Mouse (Mus musculus): ENCODE measurements around the gene Npas1. TPM values are rescaled to one million over a fixed set of nuclear protein-coding genes. Genes with fewer than 3 reads are reported as not detected.

The Npas1 gene
- polyA plus RNA-seq, 1 experiment: 0.28 TPM

GRCm38 (mm10) chr7:16418713-16419112 is 58.8 kb downstream of the Npas1 start:
- Histone ChIP-seq H3K4me3 (ENCODE audit: control insufficient read depth, insufficient read depth, low read length) (no peak overlapping the region), H3K36me3 (ENCODE audit: control insufficient read depth, insufficient read depth, low read length) (peaks cover 73% of the 10 kb centered on the region), H3K27me3 (ENCODE audit: control insufficient read depth, insufficient read depth, low read length) (no peaks in the 10 kb centered on the region), H3K27ac (ENCODE audit: control insufficient read depth, insufficient read depth, low read length) (no peak overlapping the region), H3K4me1 (replicated peaks; ENCODE audit: control insufficient read depth, insufficient read depth, low read length) (no peaks in the 10 kb centered on the region)
- no peak for DNase-seq
- TF ChIP-seq POLR2A (IDR thresholded peaks at IDR 0.05; ENCODE audit: control insufficient read depth, extremely low read depth, insufficient read depth, low read length, poor library complexity) (no peak), CTCF (IDR thresholded peaks at IDR 0.05; ENCODE audit: borderline replicate concordance, control insufficient read depth, extremely low read depth, insufficient read depth, low read length, poor library complexity) (no peak)
- WGBS: 93% methylated on average over 5 of the region's 5 CpGs

- Histone ChIP-seq H3K27me3 (ENCODE audit: control insufficient read depth, insufficient read depth, low read length) (no peaks in the 10 kb centered on the region), H3K27ac (ENCODE audit: control insufficient read depth, insufficient read depth, low read length) (no peak overlapping the region), H3K4me3 (ENCODE audit: control insufficient read depth, insufficient read depth, low read length) (no peak overlapping the region), H3K4me1 (replicated peaks; ENCODE audit: control insufficient read depth, insufficient read depth, low read length) (no peaks in the 10 kb centered on the region), H3K36me3 (ENCODE audit: control insufficient read depth, insufficient read depth, low read length) (peaks cover 59% of the 10 kb centered on the region)
- WGBS: 90% methylated on average over 10 of the region's 10 CpGs
- DNase-seq: no peak
- TF ChIP-seq POLR2A (IDR thresholded peaks at IDR 0.05; ENCODE audit: control insufficient read depth, extremely low read depth, insufficient read depth, low read length, poor library complexity): no peak
- TF ChIP-seq CTCF (IDR thresholded peaks at IDR 0.05; ENCODE audit: borderline replicate concordance, control insufficient read depth, extremely low read depth, insufficient read depth, low read length, poor library complexity): no peak
Observed at GRCm38 (mm10) chr7:16417141-16417771, 60.3 kb downstream of the Npas1 start.

- H3K4me3 ChIP-seq (ENCODE audit: control insufficient read depth, insufficient read depth, low read length): no peak overlapping the region
- H3K27ac ChIP-seq (ENCODE audit: control insufficient read depth, insufficient read depth, low read length): peak overlapping the region; percentile 38; the same call in 1 of the 2 replicates
- DNase-seq: no peak
- no peaks in the 10 kb centered on the region for H3K4me1 ChIP-seq (replicated peaks; ENCODE audit: control insufficient read depth, insufficient read depth, low read length)
- TF ChIP-seq CTCF (IDR thresholded peaks at IDR 0.05; ENCODE audit: borderline replicate concordance, control insufficient read depth, extremely low read depth, insufficient read depth, low read length, poor library complexity) (no peak), POLR2A (IDR thresholded peaks at IDR 0.05; ENCODE audit: control insufficient read depth, extremely low read depth, insufficient read depth, low read length, poor library complexity) (no peak)
- peaks cover 41% of the 10 kb centered on the region for H3K36me3 ChIP-seq (ENCODE audit: control insufficient read depth, insufficient read depth, low read length)
- 97% methylated on average over 3 of the region's 3 CpGs for WGBS
- H3K27me3 ChIP-seq (ENCODE audit: control insufficient read depth, insufficient read depth, low read length): no peaks in the 10 kb centered on the region
Observed at GRCm38 (mm10) chr7:16415426-16415825, 62.1 kb downstream of the Npas1 start.

- H3K27me3 ChIP-seq (ENCODE audit: control insufficient read depth, insufficient read depth, low read length): no peaks in the 10 kb centered on the region
- TF ChIP-seq CTCF (IDR thresholded peaks at IDR 0.05; ENCODE audit: borderline replicate concordance, control insufficient read depth, extremely low read depth, insufficient read depth, low read length, poor library complexity): no peak
- no peak for TF ChIP-seq POLR2A (IDR thresholded peaks at IDR 0.05; ENCODE audit: control insufficient read depth, extremely low read depth, insufficient read depth, low read length, poor library complexity)
- H3K36me3 ChIP-seq (ENCODE audit: control insufficient read depth, insufficient read depth, low read length): peaks cover 16% of the 10 kb centered on the region
- no peak overlapping the region for H3K27ac ChIP-seq (ENCODE audit: control insufficient read depth, insufficient read depth, low read length)
- no peak overlapping the region for H3K4me3 ChIP-seq (ENCODE audit: control insufficient read depth, insufficient read depth, low read length)
- no peaks in the 10 kb centered on the region for H3K4me1 ChIP-seq (replicated peaks; ENCODE audit: control insufficient read depth, insufficient read depth, low read length)
- 97% methylated on average over 2 of the region's 2 CpGs for WGBS
- DNase-seq: no peak
Observed at GRCm38 (mm10) chr7:16412930-16413329, 64.6 kb downstream of the Npas1 start.

GRCm38 (mm10) chr7:16412220-16412896 is 65.2 kb downstream of the Npas1 start:
- Histone ChIP-seq H3K36me3 (ENCODE audit: control insufficient read depth, insufficient read depth, low read length) (peaks cover 10% of the 10 kb centered on the region), H3K27me3 (ENCODE audit: control insufficient read depth, insufficient read depth, low read length) (no peaks in the 10 kb centered on the region), H3K27ac (ENCODE audit: control insufficient read depth, insufficient read depth, low read length) (no peak overlapping the region), H3K4me3 (ENCODE audit: control insufficient read depth, insufficient read depth, low read length) (no peak overlapping the region), H3K4me1 (replicated peaks; ENCODE audit: control insufficient read depth, insufficient read depth, low read length) (no peaks in the 10 kb centered on the region)
- TF ChIP-seq CTCF (IDR thresholded peaks at IDR 0.05; ENCODE audit: borderline replicate concordance, control insufficient read depth, extremely low read depth, insufficient read depth, low read length, poor library complexity): no peak
- WGBS: 88% methylated on average over 8 of the region's 8 CpGs
- no peak for DNase-seq

GRCm38 (mm10) chr7:16411100-16411499 is 66.4 kb downstream of the Npas1 start:
- WGBS: 91% methylated on average over 5 of the region's 5 CpGs
- no peak for DNase-seq
- TF ChIP-seq POLR2A (IDR thresholded peaks at IDR 0.05; ENCODE audit: control insufficient read depth, extremely low read depth, insufficient read depth, low read length, poor library complexity) (no peak), CTCF (IDR thresholded peaks at IDR 0.05; ENCODE audit: borderline replicate concordance, control insufficient read depth, extremely low read depth, insufficient read depth, low read length, poor library complexity) (no peak)
- H3K36me3 ChIP-seq (ENCODE audit: control insufficient read depth, insufficient read depth, low read length): no peaks in the 10 kb centered on the region
- no peaks in the 10 kb centered on the region for H3K27me3 ChIP-seq (ENCODE audit: control insufficient read depth, insufficient read depth, low read length)
- H3K4me3 ChIP-seq (ENCODE audit: control insufficient read depth, insufficient read depth, low read length): no peak overlapping the region
- H3K27ac ChIP-seq (ENCODE audit: control insufficient read depth, insufficient read depth, low read length): no peak overlapping the region
- peaks cover 4% of the 10 kb centered on the region for H3K4me1 ChIP-seq (replicated peaks; ENCODE audit: control insufficient read depth, insufficient read depth, low read length)
